Mouse (Mus musculus): ENCODE data around the gene Catsper1. TPM values are rescaled to one million over a fixed set of nuclear protein-coding genes. Genes with fewer than 3 reads are reported as not detected.
"Not testable (repeated sequence)": the region's sequence is repeated elsewhere in the genome, so short reads cannot be mapped to it uniquely, and the experiment has no call there.

The Catsper1 gene
- total RNA-seq, 2 experiments from 2014 or later: not detected

GRCm38 (mm10) chr19:5348526-5349501 is 13.3 kb downstream of the Catsper1 start:
- no peak for ATAC-seq (replicated peaks; ENCODE audit: low FRiP score, poor library complexity, severe bottlenecking)

- ATAC-seq (replicated peaks; ENCODE audit: low FRiP score, poor library complexity, severe bottlenecking): not testable (repeated sequence)
These were observed 13.9 kb downstream of the Catsper1 start, which contains the start of gene Cst6 for GRCm38 (mm10) chr19:5349502-5349873. TSS of gene Cst6 (minus strand) at chr19:5349574.

GRCm38 (mm10) chr19:5353609-5354008 is 18.1 kb downstream of the Catsper1 start:
- ATAC-seq (replicated peaks; ENCODE audit: low FRiP score, poor library complexity, severe bottlenecking): no peak

GRCm38 (mm10) chr19:5356080-5356479 is 20.5 kb downstream of the Catsper1 start:
- ATAC-seq (replicated peaks; ENCODE audit: low FRiP score, poor library complexity, severe bottlenecking): no peak

GRCm38 (mm10) chr19:5362186-5362585 is 26.6 kb downstream of the Catsper1 start:
- ATAC-seq (replicated peaks; ENCODE audit: low FRiP score, poor library complexity, severe bottlenecking): no peak

GRCm38 (mm10) chr19:5364124-5364523 is 28.6 kb downstream of the Catsper1 start:
- ATAC-seq (replicated peaks; ENCODE audit: low FRiP score, poor library complexity, severe bottlenecking): no peak

- no peak for ATAC-seq (replicated peaks; ENCODE audit: low FRiP score, poor library complexity, severe bottlenecking)
These were observed 30.2 kb downstream of the Catsper1 start for GRCm38 (mm10) chr19:5365751-5366150.

GRCm38 (mm10) chr19:5366175-5367052 is 30.9 kb downstream of the Catsper1 start, which contains the start of gene Eif1ad:
TSS of gene Eif1ad (plus strand) at chr19:5366741.
- ATAC-seq (replicated peaks; ENCODE audit: low FRiP score, poor library complexity, severe bottlenecking): peak; percentile 92

GRCm38 (mm10) chr19:5367053-5367359 is 31.5 kb downstream of the Catsper1 start, which contains the start of gene Banf1:
TSS of gene Banf1 (minus strand) at chr19:5367168.
- peak; percentile 60 for ATAC-seq (replicated peaks; ENCODE audit: low FRiP score, poor library complexity, severe bottlenecking)

- ATAC-seq (replicated peaks; ENCODE audit: low FRiP score, poor library complexity, severe bottlenecking): no peak
These were observed 31.9 kb downstream of the Catsper1 start for GRCm38 (mm10) chr19:5367455-5367854.

GRCm38 (mm10) chr19:5370932-5371331 is 35.4 kb downstream of the Catsper1 start:
- ATAC-seq (replicated peaks; ENCODE audit: low FRiP score, poor library complexity, severe bottlenecking): no peak

GRCm38 (mm10) chr19:5372724-5373123 is 37.2 kb downstream of the Catsper1 start:
- ATAC-seq (replicated peaks; ENCODE audit: low FRiP score, poor library complexity, severe bottlenecking): no peak

- ATAC-seq (replicated peaks; ENCODE audit: low FRiP score, poor library complexity, severe bottlenecking): no peak
These were observed 38.6 kb downstream of the Catsper1 start for GRCm38 (mm10) chr19:5374177-5374576.

GRCm38 (mm10) chr19:5374748-5375147 is 39.2 kb downstream of the Catsper1 start:
- ATAC-seq (replicated peaks; ENCODE audit: low FRiP score, poor library complexity, severe bottlenecking): no peak

- no peak for ATAC-seq (replicated peaks; ENCODE audit: low FRiP score, poor library complexity, severe bottlenecking)
These were observed 41.9 kb downstream of the Catsper1 start for GRCm38 (mm10) chr19:5377446-5377845.

GRCm38 (mm10) chr19:5383326-5383725 is 47.8 kb downstream of the Catsper1 start:
- ATAC-seq (replicated peaks; ENCODE audit: low FRiP score, poor library complexity, severe bottlenecking): no peak

- no peak for ATAC-seq (replicated peaks; ENCODE audit: low FRiP score, poor library complexity, severe bottlenecking)
These were observed 49.2 kb downstream of the Catsper1 start for GRCm38 (mm10) chr19:5384715-5385114.

- ATAC-seq (replicated peaks; ENCODE audit: low FRiP score, poor library complexity, severe bottlenecking): no peak
These were observed 52.5 kb downstream of the Catsper1 start for GRCm38 (mm10) chr19:5388011-5388441.

GRCm38 (mm10) chr19:5388588-5389242 is 53.2 kb downstream of the Catsper1 start, which contains the start of gene Sart1:
TSS of gene Sart1 (minus strand) at chr19:5388703.
- peak; percentile 96 for ATAC-seq (replicated peaks; ENCODE audit: low FRiP score, poor library complexity, severe bottlenecking)

- peak; percentile 59 for ATAC-seq (replicated peaks; ENCODE audit: low FRiP score, poor library complexity, severe bottlenecking)
These were observed 54.1 kb downstream of the Catsper1 start for GRCm38 (mm10) chr19:5389647-5390046.

Measured in erythroid progenitor cell, adult 5-6 weeks (primary cell).